Mouse (Mus musculus) MEL (cell line): ENCODE results near the gene 1700021F05Rik.

ENCODE experiments used
- CTCF ChIP-seq, 3 experiments: IDR thresholded peaks in 2 of 3; conservative IDR thresholded peaks in 1 of 3; 2 replicates each; pipeline ENCODE4 v1.5.1; 2011 to 2012; ENCODE audit warnings: low read length in 3 of 3, low read depth in 2 of 3, mild to moderate bottlenecking in 2 of 3, improper control_type of control experiment in 1 of 3, inconsistent platforms in 1 of 3, mixed read lengths in 1 of 3, moderate library complexity in 1 of 3; ENCODE audit not compliant: control insufficient read depth in 1 of 3, insufficient read depth in 1 of 3, poor library complexity in 1 of 3, severe bottlenecking in 1 of 3
- EP300 ChIP-seq, 2 experiments: IDR thresholded peaks; 2 replicates each; pipeline ENCODE4 v1.6.1; 2011; ENCODE audit warnings: improper control_type of control experiment in 2 of 2, low read length in 2 of 2, low read depth in 1 of 2, mild to moderate bottlenecking in 1 of 2
- KAT2A ChIP-seq: conservative IDR thresholded peaks from 2 replicates; pipeline ENCODE4 v1.6.1; 2012; ENCODE audit warnings: low read depth, low read length, improper control_type of control experiment, inconsistent platforms
- MXI1 ChIP-seq: IDR thresholded peaks from 2 replicates; pipeline ENCODE4 v1.6.1; 2011; ENCODE audit warnings: mild to moderate bottlenecking, low read depth, low read length, improper control_type of control experiment
- MYC ChIP-seq: IDR thresholded peaks from 2 replicates; pipeline ENCODE4 v1.6.1; 2011; ENCODE audit warnings: low read depth, mild to moderate bottlenecking, low read length, improper control_type of control experiment, moderate library complexity
- POLR2A ChIP-seq, 2 experiments: IDR thresholded peaks; 2 replicates each; pipeline ENCODE4 v1.6.1; 2011 to 2012; ENCODE audit warnings: low read length in 2 of 2, mild to moderate bottlenecking in 2 of 2, control low read depth in 1 of 2, improper control_type of control experiment in 1 of 2, low read depth in 1 of 2, moderate library complexity in 1 of 2; ENCODE audit not compliant: control insufficient read depth in 1 of 2, insufficient read depth in 1 of 2, poor library complexity in 1 of 2
- POLR2AphosphoS2 ChIP-seq: IDR thresholded peaks from 2 replicates; pipeline ENCODE4 v1.6.1; 2011; ENCODE audit warnings: low read length, improper control_type of control experiment
- SIN3A ChIP-seq: IDR thresholded peaks from 2 replicates; pipeline ENCODE4 v1.6.1; 2012; ENCODE audit warnings: low read length, improper control_type of control experiment, inconsistent platforms
- SMC3 ChIP-seq: IDR thresholded peaks from 2 replicates; pipeline ENCODE4 v1.6.1; 2011; ENCODE audit warnings: low read depth, low read length, improper control_type of control experiment
- TAL1 ChIP-seq: IDR thresholded peaks from 2 replicates; pipeline ENCODE4 v1.6.1; 2012; ENCODE audit warnings: mild to moderate bottlenecking, inconsistent platforms, low read length, moderate library complexity, mixed read lengths
- ZC3H11A ChIP-seq: IDR thresholded peaks from 2 replicates; pipeline ENCODE4 v1.6.1; 2012; ENCODE audit warnings: low read depth, mild to moderate bottlenecking, inconsistent platforms, low read length, improper control_type of control experiment
- ZKSCAN1 ChIP-seq: IDR thresholded peaks from 2 replicates; pipeline ENCODE4 v1.6.1; 2012; ENCODE audit warnings: low read depth, mild to moderate bottlenecking, inconsistent platforms, low read length, improper control_type of control experiment, moderate library complexity
- ZNF384 ChIP-seq: IDR thresholded peaks from 2 replicates; pipeline ENCODE4 v1.6.1; 2012; ENCODE audit warnings: low read depth, mild to moderate bottlenecking, inconsistent platforms, low read length, improper control_type of control experiment

- TF ChIP-seq ZNF384: no peak
- TF ChIP-seq CTCF (IDR thresholded peaks at IDR 0.05 in 2 of 3, conservative IDR thresholded peaks at IDR 0.05 in 1 of 3; ENCODE audit: control insufficient read depth in 1 of 3, insufficient read depth in 1 of 3, low read depth in 2 of 3, low read length in 3 of 3, poor library complexity in 1 of 3, severe bottlenecking in 1 of 3): no peak
- TF ChIP-seq SIN3A: peak; percentile 29; the same call in 1 of the 2 replicates
- no peak for TF ChIP-seq POLR2A (IDR thresholded peaks at IDR 0.05; ENCODE audit: control insufficient read depth in 1 of 2, insufficient read depth in 1 of 2, low read depth in 1 of 2, low read length in 2 of 2, poor library complexity in 1 of 2)
- 0 out of 2 replicates have a peak, but pooled peaks have one; percentile 59 for TF ChIP-seq MYC
- TF ChIP-seq EP300 (IDR thresholded peaks at IDR 0.05; ENCODE audit: low read depth in 1 of 2, low read length in 2 of 2): no peak
- TF ChIP-seq POLR2AphosphoS2: no peak
- TF ChIP-seq ZC3H11A: no peak
- no peak for TF ChIP-seq TAL1
- no peak for TF ChIP-seq ZKSCAN1
- peak; percentile 64 for TF ChIP-seq MXI1
- no peak for TF ChIP-seq SMC3
- no peak for TF ChIP-seq KAT2A
Observed at GRCm38 (mm10) chr10:43480227-43480849, 60.5 kb downstream of the 1700021F05Rik start.
